Mouse (Mus musculus): ENCODE measurements at regions not wholly inside any gene's neighbourhood (a gene's known extent, or its start where the extent isn't known, plus 50 kb on each side); places are given as distances from the start of the nearest gene placed in this dataset.

DNA sequence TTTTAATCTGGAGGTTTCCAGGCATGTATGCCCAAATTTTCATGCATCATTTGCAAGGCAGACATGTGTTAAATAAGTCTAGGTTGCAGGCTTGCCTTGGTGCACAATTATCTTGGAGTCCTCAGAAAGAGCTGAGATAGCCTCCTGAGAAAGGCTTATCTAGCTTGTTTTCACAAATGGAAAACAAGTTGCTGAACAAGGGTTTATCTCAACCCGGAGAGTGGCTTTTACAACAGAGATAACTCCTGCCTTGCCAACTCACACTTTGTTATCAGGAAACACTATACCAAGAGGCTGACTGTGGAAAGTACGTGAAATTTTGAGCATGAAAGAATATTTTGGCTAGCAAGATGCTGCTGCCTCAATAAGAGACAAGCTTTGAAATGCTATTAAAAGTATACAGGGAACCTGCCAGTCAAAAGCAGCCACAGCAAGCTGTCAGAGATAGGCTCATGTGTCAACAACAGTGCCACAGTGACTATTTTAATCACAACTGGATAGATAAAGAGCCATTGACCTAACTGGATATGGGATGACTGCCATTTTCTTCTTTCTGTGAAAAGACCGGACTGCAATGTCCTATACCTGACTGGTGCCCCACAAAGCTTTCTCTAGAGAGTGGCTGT is 3376.6 kb upstream of the Gm7489 start:
- TF ChIP-seq POLR2A (IDR thresholded peaks at IDR 0.05; ENCODE audit: insufficient read length, low read depth) (no peak), MAX (IDR thresholded peaks at IDR 0.05; ENCODE audit: low read depth) (no peak), TCF12 (IDR thresholded peaks at IDR 0.05; ENCODE audit: insufficient read depth, poor library complexity, severe bottlenecking) (no peak), SRF (IDR thresholded peaks at IDR 0.05; ENCODE audit: control insufficient read depth, insufficient read length, low read depth) (no peak), USF1 (IDR thresholded peaks at IDR 0.05; ENCODE audit: low read depth) (no peak), MYOG (IDR thresholded peaks at IDR 0.05; ENCODE audit: control insufficient read depth in 1 of 3, insufficient read depth in 1 of 3, insufficient read length in 2 of 3, low read depth in 2 of 3) (no peak), REST (IDR thresholded peaks at IDR 0.05; ENCODE audit: insufficient read depth, insufficient read length) (no peak), TCF3 (IDR thresholded peaks at IDR 0.05; ENCODE audit: insufficient read length, low read depth) (no peak), MYOD1 (IDR thresholded peaks at IDR 0.05; ENCODE audit: control insufficient read depth in 1 of 3, insufficient read length in 2 of 3, low read depth in 2 of 3) (no peak)

All from myocyte (in vitro differentiated cells).